Mouse (Mus musculus): ENCODE results near the gene Tmsb15l.
"Not testable (repeated sequence)": the region's sequence is repeated elsewhere in the genome, so short reads cannot be mapped to it uniquely, and the experiment has no call there.

Gene Tmsb15l

DNA sequence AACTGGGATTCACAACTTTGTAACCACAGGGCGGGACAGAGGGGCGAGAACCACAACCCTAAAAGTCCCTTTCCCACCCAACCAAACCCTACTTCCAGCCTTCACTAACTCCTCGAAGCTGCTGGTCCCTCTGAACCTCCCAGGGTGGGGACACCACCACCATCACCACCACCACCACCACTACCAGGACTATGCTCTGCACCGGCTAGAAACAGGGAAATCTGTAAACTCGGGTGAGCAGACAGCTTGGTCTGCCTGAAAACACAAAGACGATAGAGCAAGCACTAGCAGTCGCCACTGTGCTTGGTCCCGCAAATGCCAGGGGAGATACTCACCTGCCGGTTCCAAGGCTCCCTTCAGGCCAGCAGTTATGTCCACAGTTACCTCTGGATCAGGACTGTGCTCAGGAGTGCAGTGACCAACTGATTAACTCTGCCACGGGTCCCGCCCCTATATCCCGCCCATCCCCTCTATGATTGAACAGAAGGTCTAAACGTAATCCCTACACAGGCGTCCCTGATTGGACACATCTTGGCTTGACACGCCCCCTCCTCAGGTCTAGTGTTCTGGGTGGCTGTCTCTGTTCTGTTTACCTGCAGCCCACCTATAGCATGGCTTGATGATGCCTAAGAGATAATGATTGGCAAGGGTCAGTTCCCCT, at the start of gene Tmsb15l, which contains the start of gene Tmsb15b1:
Tmsb15l (minus strand) TSS at position 446 of the 661 bp plus-strand sequence.
Tmsb15b1 (minus strand) TSS at position 451 of the 661 bp plus-strand sequence.
- DNase-seq (ENCODE audit: low read depth, low spot score), result peak; percentile 63

DNA sequence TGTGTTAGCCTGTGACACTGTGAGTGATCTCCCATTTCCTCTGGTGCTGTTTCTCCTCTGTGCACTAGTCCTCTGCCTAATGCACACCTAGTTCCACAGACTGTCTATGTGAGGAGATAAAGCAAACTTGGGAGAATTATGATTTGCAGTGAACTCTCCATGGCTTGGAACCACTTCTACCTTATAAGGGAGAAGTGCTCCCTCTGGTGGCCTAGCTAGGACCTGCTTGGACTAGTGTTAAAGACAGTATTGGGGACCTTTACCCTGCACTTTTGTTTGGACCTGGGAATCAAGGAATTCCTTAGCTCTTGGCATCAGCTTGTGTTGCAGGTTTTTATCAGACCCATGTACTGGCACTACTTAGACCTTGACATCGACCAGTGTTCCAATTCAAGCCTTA, 42.6 kb upstream of the Tmsb15l start:
- peak; percentile 55 for DNase-seq (ENCODE audit: low read depth, low spot score)

DNA sequence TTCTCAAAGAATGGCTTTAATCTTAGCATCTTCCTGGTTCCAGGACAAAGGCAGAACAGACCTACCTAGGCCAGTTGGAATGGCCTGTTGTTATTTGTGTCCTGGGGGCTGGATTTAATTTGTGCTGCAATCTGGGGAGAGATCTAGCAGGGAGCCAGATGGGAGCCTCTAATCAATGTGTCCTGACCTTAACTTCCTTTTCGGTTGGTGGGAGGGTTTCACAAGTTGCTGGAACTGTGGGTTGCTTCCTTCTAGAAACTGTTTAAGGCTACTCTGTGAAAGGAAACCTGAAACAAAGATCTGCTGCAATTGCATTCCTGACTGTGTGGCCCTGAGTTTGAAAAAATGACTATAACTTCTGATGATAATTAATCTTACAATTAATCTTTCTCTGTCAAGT, 41.0 kb upstream of the Tmsb15l start:
- DNase-seq (ENCODE audit: low read depth, low spot score), result no peak

DNA sequence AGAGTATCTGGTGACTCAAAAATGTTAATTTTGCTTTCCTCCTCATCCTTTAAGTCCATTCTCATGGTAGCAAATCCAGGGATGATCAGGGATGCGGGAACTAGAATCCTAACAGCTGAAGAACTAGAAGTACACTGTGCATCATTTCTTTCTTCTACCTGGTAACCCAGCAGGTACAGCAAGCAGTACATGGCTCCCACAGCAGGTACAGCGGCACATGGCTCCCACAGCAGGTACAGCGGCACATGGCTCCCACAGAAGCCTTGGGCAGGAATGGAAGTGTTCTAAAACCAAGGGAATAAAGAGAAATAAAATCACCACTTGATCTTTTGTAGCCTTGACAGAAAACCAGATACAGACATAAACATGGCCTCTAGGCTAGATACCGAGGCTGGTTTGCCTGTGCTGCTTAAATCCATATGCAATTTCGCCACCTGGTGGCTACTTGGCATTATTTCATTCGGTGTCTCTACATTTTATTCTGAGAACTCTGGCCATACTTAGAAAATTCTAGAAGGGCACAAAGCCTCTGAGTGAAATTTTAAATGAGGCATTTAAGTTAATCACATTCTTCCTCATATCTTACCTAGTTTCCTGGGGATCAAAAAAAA, 38.5 kb upstream of the Tmsb15l start:
- DNase-seq (ENCODE audit: low read depth, low spot score), result peak; percentile 65

DNA sequence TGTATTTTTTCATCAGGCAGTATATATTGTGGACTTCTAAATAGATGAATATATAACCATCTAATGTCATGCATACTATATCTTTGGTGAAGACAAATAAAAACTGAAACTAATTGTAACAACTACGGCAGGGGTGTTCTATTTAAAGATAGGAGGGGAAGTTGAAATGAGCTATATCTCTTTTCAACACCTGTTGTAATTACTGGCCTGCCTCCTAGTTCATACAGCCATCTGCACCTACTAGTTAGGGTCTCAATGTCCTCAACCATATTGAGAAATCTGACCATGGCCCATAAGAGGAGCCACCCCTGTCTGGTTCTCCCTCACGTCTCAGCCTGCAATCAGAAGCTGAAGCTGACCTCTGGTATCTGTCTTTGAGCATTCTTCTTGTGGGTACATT, 19.6 kb upstream of the Tmsb15l start:
- DNase-seq (ENCODE audit: low read depth, low spot score), result no peak

DNA sequence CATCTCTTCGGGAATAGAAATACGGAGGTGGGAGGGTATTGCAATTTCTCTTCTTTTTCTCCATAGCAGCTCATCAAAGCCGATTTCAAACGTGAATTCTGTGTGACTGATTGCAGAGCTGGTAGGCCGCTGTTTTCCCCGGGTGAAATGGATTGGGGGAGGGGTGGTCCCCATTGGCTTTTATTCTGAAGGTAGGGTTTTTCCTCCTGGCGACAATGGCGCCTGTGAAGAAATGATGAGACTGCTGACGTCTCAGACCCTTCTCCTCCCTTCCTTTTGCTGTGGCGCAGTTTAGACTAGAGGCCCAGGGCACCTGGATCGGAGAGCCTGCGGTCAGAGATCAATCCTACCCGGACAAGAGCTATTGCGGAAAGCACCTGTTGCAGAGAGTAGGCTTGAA, 17.0 kb upstream of the Tmsb15l start:
- no peak for DNase-seq (ENCODE audit: low read depth, low spot score)

DNA sequence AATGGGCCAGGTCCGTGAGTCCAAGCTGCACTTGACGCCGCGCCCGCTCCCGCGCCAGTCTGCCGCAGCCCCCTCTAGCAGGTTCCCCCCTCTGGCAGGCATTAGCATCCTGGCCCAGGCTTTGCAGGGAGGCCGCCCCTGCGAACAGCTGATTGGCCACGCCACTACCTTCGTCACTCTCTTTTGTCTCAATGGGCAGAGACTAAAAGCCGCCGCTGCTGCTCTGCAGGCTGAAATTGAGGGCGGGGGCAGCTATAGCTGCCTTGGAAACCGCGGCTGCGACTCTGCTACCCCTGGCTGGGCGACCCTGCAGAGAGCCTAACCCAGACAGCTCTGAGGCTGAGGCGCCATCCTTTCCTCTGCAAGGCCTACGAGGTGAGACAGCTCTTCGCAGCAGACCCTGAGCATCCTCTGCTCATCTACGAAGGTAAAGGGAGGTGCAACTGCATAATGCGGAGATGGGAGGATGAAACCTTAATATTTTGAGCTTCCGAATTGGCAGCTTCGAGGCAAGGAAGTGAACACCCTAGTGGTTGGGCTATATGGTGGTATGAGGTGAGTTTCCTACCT, 16.4 kb upstream of the Tmsb15l start, which contains the start of gene Zcchc18:
Zcchc18 (plus strand) TSS at position 178 of the 570 bp plus-strand sequence.
- DNase-seq (ENCODE audit: low read depth, low spot score), result peak; percentile 82

DNA sequence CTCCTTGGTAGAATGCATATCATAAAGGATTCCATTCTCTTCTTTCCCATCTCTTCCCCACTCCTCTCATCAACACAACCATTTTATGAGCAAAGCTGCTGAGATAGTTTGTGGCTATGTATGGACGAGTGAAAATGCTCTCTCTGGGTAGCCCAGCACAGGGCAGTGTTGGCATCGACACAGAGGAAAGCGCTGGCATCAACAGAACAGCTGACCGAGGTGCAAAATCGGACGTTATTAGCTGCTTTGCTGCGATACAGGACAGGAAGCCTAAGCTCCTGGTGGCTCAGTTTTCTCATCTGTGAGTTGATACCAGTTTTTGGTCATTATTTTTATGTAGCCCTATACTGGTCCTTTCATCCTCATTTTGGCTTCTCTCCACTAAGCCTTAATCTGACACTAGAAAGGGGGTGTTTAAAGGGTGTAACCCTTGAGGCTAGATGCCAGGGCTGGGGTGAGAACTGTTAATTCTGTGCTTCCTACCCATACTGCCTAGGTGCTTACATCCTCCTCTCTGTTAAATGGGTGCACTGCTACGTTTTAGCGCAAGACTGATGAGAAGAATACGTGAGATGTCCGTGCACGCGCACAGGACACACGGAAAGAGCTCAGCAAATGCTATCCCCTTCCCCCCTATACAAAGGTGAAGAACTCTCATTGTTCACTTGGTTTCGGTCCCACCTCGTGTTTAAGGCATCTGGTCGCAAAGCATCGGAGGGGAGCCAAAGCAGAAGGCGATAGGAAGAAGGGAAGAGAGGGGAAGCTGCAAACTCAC, 15.7 kb upstream of the Tmsb15l start:
- DNase-seq (ENCODE audit: low read depth, low spot score), result no peak

DNA sequence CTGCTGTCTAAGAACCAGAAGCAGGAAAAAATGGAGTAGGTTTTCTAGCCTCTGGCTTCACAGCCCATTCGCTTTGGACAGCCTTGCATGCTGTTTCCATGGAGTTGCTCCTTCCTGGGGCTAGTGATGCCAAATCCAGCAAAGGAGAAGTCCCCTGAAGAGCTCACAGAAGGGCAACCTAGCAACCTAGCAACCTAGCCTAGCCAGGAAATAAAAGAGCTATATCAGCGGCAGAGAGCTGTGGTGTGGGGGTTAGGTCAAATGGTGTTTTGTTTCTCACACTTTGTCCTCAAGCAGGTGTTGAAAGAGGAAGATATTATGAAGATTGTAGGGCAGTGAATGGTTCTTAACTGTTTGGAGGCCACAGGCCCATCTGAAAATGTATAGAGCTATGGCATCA, 14.6 kb upstream of the Tmsb15l start:
- DNase-seq (ENCODE audit: low read depth, low spot score), result no peak

DNA sequence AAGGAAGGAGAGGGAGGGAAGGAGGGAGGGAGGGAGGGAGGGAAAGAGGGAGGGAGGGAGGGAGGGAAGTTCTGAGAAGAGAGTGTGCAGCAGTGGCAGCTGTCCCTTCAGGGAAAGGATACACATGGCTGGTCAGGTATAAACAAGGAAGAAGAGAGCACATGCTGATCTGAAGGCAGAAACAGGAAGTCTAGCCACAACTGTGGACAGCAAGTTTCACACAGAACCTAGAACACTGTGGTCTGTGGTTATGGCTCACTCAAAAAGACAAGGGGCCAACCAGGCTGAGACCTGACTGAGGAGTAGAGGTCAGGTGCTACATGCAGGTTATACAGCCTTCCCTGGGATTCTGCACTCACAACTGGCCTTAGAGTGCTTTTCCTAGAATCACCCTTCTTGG, 9.4 kb upstream of the Tmsb15l start:
- no peak for DNase-seq (ENCODE audit: low read depth, low spot score)

DNA sequence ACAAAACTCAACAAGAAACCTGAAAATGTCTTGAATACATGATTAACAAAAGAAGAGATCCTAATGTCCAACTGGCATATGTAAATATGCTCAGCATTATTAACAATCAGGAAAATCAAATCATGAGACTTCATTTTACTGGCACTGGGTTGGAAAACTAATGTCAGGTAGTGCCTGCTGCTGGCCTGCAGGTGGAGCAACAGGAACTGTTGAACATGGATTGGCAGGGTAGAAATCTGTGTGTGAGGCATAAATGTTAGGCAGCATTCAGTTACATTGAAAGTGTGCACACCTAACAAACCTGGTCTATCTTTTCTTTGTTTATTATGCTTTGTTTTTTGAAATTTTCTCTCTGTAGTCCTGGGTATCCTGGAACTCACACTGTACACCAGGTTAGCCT, 1.9 kb upstream of the Tmsb15l start:
- DNase-seq (ENCODE audit: low read depth, low spot score), result no peak

DNA sequence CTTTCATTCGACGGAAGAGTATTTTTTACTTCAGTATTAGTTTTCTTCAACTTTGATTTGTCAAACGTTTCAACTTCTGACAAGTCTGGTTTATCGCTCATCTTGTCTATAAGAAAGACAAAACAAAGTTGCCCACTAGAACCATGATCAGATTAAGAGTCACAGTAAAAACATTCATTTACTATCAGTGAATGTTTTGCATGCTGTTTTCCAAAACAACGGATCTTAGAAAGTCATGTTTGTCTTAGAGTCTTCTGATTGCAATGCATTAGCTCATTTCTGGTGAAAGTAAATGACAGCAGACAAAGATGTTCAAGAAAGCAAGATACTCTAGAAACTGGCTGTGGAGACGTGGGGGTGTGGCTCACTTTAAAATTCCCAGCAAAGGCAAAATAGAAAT, 1.3 kb downstream of the Tmsb15l start, which contains the start of gene Tmsb15b2:
Tmsb15b2 (minus strand) TSS at position 101 of the 400 bp plus-strand sequence.
- not testable (repeated sequence) for DNase-seq (ENCODE audit: low read depth, low spot score)

DNA sequence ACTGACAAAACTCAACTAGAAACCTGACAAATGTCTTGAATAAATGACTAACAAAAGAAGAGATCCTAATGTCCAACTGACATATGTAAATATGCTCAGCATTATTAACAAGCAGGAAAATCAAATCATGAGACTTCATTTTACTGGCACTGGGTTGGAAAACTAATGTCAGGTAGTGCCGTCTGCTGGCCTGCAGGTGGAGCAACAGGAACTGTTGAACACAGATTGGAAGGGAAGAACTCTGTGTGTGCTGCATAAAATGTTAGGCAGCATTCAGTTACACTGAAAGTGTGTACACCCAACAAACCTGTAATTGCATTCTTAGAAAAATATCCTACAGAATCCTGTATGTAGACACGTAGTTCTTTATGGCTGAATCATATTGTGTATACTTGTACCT, 17.0 kb downstream of the Tmsb15l start:
- peak; percentile 0 for DNase-seq (ENCODE audit: low read depth, low spot score)

DNA sequence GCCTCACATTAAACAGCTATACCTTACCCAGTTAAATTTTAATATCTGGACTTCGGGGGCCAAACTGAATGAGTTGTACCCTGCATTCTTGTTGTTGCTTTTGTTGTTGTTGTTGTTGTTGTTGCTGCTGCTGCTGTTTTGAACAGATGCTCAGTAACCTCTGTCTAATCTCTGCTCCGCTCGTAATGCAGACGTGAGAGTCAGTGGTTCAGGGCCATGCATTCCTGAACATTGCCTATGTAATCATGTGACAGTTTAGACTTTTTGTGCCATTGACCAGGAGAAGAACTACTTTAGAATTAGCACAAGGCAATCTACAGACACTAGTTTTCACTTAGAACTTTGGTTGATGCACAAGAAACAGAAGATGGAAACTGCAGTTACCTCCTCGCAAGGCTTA, 18.4 kb downstream of the Tmsb15l start:
- DNase-seq (ENCODE audit: low read depth, low spot score), result not testable (repeated sequence)

DNA sequence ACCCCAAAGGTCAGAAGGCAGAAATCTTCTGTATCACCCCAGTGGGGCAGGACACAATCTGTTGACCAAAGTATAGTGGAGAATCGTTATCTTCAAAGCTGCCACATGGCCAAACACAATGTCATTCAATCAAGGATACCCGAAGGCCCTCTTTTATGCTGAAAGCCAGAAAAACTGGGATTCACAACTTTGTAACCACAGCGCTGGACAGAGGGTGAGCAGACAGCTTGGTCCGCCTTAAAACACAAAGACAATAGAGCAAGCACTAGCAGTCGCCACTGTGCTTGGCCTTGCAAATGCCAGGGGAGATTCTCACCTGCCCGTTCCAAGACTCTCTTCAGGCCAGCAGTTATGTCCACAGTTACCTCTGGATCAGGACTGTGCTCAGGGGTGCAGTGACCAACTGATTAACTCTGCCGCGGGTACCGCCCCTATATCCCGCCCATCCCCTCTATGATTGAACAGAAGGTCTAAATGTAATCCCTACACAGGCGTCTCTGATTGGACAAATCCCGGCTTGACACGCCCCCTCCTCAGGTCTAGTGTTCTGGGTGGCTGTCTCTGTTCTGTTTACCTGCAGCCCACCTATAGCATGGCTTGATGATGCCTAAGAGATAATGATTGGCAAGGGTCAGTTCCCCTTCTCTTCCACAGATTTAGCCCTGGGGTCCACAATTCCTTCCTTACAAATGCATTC, 18.9 kb downstream of the Tmsb15l start:
- DNase-seq (ENCODE audit: low read depth, low spot score), result peak; percentile 46

DNA sequence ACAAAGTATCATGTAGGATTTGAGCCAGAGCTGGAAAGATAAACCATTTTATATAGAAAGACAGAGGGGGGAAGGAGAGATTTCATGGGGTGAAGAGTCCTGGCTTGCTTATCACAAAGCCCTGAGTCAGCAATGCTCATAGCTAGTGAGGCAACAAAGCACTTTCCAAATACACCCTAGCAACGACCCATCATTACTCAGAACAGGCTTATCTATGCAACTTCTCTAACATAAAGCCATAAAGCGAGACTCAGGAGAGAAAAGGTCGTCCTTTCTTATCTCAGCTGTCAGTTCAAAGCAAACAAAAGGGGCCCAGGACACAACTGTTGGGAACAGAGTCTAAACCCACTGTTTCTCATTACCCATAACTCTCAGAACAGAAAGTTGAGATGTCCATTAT, 38.7 kb downstream of the Tmsb15l start:
- DNase-seq (ENCODE audit: low read depth, low spot score), result no peak

DNA sequence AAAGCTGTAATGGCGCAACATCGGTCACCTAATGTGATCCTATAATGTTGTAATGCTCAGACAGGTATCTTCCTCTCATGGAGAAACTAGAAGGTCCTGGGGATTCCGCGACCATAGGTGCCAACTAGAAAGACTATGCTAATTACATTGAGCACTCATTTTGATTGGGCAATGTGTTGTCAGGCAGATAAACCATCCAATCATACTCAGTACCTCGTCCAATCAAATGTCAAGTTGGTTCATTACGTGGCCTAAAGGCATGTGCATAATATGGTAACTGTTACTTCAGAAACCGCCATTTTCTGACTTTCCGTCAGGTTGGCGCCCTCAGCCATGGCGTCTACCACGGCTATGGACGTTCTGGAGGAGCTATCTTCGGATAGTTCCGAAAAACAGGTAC, 49.6 kb downstream of the Tmsb15l start, which contains the start of gene H2bfm:
H2bfm (plus strand) TSS at position 295 of the 400 bp plus-strand sequence.
- DNase-seq (ENCODE audit: low read depth, low spot score), result no peak

DNA sequence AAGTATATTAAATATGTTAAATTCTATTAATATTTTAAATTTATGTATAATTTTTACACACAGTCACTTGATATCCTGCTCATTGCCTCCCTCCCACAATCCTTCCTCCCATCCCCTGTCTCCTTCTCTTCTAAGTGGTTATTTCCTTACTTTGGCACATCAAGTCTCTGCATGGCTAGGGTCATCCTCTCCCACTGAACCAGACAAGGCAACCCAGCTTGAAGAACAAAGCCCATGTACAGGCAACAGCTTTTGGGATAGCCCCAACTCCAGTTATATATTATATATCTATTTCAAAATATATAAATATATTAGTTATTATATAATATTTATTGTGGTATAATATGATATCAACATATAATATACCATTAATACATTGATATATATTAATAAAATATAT, 50.8 kb downstream of the Tmsb15l start:
- DNase-seq (ENCODE audit: low read depth, low spot score), result peak; percentile 7

Measured in forelimb bud, embryonic 11.5 days (tissue).